Mouse (Mus musculus) retina, embryonic 14.5 days (tissue): ENCODE data around the gene Aktip.

ENCODE experiments used
- DNase-seq: peaks from one replicate; pipeline ENCODE4 v3.0.0-alpha.2; 2015; ENCODE audit warnings: low spot score

The Aktip gene

GRCm38 (mm10) chr8:91199876-91200275 lies at the start of gene Aktip:
TSS of gene Aktip (minus strand) at chr8:91199976.
- no peak for DNase-seq

- DNase-seq: no peak
Observed at GRCm38 (mm10) chr8:91245821-91246454, 46.2 kb upstream of the Aktip start.

- no peak for DNase-seq
Observed at GRCm38 (mm10) chr8:91242721-91243120, 42.9 kb upstream of the Aktip start.

- DNase-seq: no peak
Observed at GRCm38 (mm10) chr8:91241873-91242519, 42.2 kb upstream of the Aktip start.

GRCm38 (mm10) chr8:91241371-91241770 lies 41.6 kb upstream of the Aktip start:
- DNase-seq: peak; percentile 51

GRCm38 (mm10) chr8:91237191-91237590 lies 37.4 kb upstream of the Aktip start:
- no peak for DNase-seq

- no peak for DNase-seq
Observed at GRCm38 (mm10) chr8:91234097-91234496, 34.3 kb upstream of the Aktip start.

- DNase-seq: no peak
Observed at GRCm38 (mm10) chr8:91227421-91227841, 27.7 kb upstream of the Aktip start.

- no peak for DNase-seq
Observed at GRCm38 (mm10) chr8:91224227-91224626, 24.5 kb upstream of the Aktip start.

GRCm38 (mm10) chr8:91221841-91222240 lies 22.1 kb upstream of the Aktip start:
- DNase-seq: no peak

GRCm38 (mm10) chr8:91218271-91218670 lies 18.5 kb upstream of the Aktip start:
- DNase-seq: no peak

GRCm38 (mm10) chr8:91217062-91217905 lies 17.5 kb upstream of the Aktip start:
- no peak for DNase-seq

- no peak for DNase-seq
Observed at GRCm38 (mm10) chr8:91214287-91214686, 14.5 kb upstream of the Aktip start.

- no peak for DNase-seq
Observed at GRCm38 (mm10) chr8:91212948-91213347, 13.2 kb upstream of the Aktip start.

- no peak for DNase-seq
Observed at GRCm38 (mm10) chr8:91209658-91210057, 9.9 kb upstream of the Aktip start.

- no peak for DNase-seq
Observed at GRCm38 (mm10) chr8:91207676-91208075, 7.9 kb upstream of the Aktip start.

GRCm38 (mm10) chr8:91205897-91206296 lies 6.1 kb upstream of the Aktip start:
- no peak for DNase-seq

GRCm38 (mm10) chr8:91201184-91201583 lies 1.4 kb upstream of the Aktip start:
- DNase-seq: no peak

GRCm38 (mm10) chr8:91198036-91198435 lies 1.7 kb downstream of the Aktip start:
- no peak for DNase-seq

GRCm38 (mm10) chr8:91197233-91197632 lies 2.5 kb downstream of the Aktip start:
- no peak for DNase-seq

- no peak for DNase-seq
Observed at GRCm38 (mm10) chr8:91196661-91197060, 3.1 kb downstream of the Aktip start.

GRCm38 (mm10) chr8:91194081-91194480 lies 5.7 kb downstream of the Aktip start:
- DNase-seq: no peak

- no peak for DNase-seq
Observed at GRCm38 (mm10) chr8:91192941-91193340, 6.8 kb downstream of the Aktip start.
